19 mouse cellular contexts compared by ENCODE assay signal in the genomic region with DNA sequence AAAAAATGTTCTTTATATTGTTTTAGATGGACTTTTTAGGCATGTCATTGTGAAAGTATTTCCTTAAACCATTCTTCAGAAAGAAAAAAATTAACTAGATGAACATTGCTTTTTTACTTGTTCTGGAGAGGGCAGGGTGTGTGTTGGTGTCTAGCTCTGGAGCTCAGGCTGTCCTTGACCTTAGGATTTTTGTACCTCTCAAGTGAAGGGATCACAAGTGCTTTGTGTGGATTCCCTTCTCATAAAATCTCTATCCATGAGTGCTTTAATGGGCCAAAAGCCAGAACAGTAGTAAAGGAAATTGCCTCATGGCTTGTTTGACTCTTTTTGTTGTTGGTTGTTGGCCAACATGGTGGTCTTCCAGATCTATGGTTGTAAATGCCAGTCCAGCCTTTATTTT.
"Had no signal": no experiment of that assay in that cellular context is flagged by ENCODE, and none has a peak within 500 bp of the region (broad histone marks: within the 10 kb centered on the region; RNA-seq: fewer than 3 reads in every experiment).

No protein-coding gene starts in this region.

- H3K27me3 ChIP-seq: intestine, embryonic 15.5 days; liver, embryonic 13.5 days; megakaryocyte, embryonic 14.5 days; midbrain, embryonic 13.5 days; neural tube, embryonic 13.5 days had no signal

- H3K9ac ChIP-seq: intestine, embryonic 15.5 days; liver, embryonic 13.5 days; lung, embryonic 14.5 days; midbrain, embryonic 13.5 days; neural tube, embryonic 13.5 days had no signal

- H3K9me3 ChIP-seq: intestine, embryonic 15.5 days; liver, embryonic 13.5 days; megakaryocyte, embryonic 14.5 days; midbrain, embryonic 10.5 days; midbrain, embryonic 13.5 days; neural tube, embryonic 13.5 days had no signal

- H3K27ac ChIP-seq: intestine, embryonic 15.5 days; left cerebral cortex, adult 2 months; liver, embryonic 13.5 days; midbrain, embryonic 10.5 days; midbrain, embryonic 13.5 days; neural tube, embryonic 13.5 days had no signal

- DNase-seq: kidney, adult 18-20 months; kidney, postnatal 25 days; layer of hippocampus, postnatal 36 days; liver, embryonic 13.5 days; lung, embryonic 14.5 days; retina, postnatal 1 day; right cerebral cortex, postnatal 25 days; thymus, adult 18-20 months; thymus, postnatal 14 days; thymus, postnatal 4 days had no signal

- ATAC-seq: intestine, embryonic 15.5 days; lung, postnatal 0 days; midbrain, embryonic 13.5 days; midbrain, embryonic 16.5 days had no signal

- H3K4me1 ChIP-seq: intestine, embryonic 15.5 days; liver, embryonic 13.5 days; midbrain, embryonic 13.5 days; neural tube, embryonic 13.5 days had no signal

- H3K36me3 ChIP-seq: intestine, embryonic 15.5 days; liver, embryonic 13.5 days; midbrain, embryonic 10.5 days; midbrain, embryonic 13.5 days; neural tube, embryonic 13.5 days had no signal

- H3K4me2 ChIP-seq: intestine, embryonic 15.5 days; liver, embryonic 13.5 days; lung, embryonic 14.5 days; midbrain, embryonic 13.5 days; neural tube, embryonic 13.5 days had no signal

- H3K4me3 ChIP-seq: intestine, embryonic 15.5 days; left cerebral cortex, adult 2 months; liver, embryonic 13.5 days; megakaryocyte, embryonic 14.5 days; midbrain, embryonic 10.5 days; midbrain, embryonic 13.5 days; myocyte; neural tube, embryonic 13.5 days had no signal
